Mouse (Mus musculus): ENCODE measurements at regions not wholly inside any gene's neighbourhood (a gene's known extent, or its start where the extent isn't known, plus 50 kb on each side); places are given as distances from the start of the nearest gene placed in this dataset.
A peak's percentile ranks its signal among the peaks of the same experiment; 100 is the strongest.

DNA sequence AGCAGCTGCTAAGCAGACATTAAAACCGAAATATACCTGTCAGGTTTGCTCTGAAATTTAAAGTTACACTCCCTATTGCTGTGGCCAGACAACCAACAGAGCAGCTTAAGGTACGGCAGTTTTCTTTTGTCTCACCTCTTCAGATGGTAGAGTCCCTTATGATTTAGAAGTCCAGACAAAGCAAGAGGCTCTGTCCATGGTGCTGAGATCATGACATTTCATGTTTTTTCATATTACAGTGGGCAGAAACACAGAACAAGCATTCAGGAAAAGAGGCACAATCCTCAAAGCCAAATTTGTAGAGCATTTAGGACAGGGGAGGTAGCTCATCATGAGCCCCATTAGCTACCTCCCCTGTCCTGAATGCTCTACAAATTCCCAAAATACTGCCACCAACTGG lies 620.0 kb downstream of the Dnah5 start:
- no peak for ATAC-seq (ENCODE audit: low TSS enrichment)

GRCm38 (mm10) chr15:28834831-28835230 lies 631.3 kb downstream of the Dnah5 start:
- ATAC-seq (ENCODE audit: low TSS enrichment): no peak

DNA sequence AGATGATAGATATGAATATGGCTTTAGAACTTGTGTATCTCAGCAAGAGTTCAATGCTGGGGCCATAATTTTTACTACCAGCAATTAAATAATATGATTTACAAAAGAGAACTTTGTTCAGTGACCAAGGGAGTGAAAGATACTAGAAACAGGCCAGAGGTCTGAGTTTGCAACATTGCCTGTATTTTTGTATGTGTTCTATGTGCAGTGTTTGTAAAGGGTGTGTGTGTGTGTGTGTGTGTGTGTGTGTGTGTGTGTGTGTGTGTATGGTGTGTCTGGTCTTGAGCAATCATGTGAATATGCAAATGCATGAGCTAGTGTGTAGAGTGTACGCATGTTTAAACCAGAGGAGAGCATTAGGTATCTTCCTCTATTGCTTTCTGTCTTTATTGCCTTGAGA lies 636.8 kb downstream of the Dnah5 start:
- ATAC-seq (ENCODE audit: low TSS enrichment): no peak

- no peak for ATAC-seq (ENCODE audit: low TSS enrichment)
Measured at GRCm38 (mm10) chr15:28856419-28856818, 652.9 kb downstream of the Dnah5 start.

DNA sequence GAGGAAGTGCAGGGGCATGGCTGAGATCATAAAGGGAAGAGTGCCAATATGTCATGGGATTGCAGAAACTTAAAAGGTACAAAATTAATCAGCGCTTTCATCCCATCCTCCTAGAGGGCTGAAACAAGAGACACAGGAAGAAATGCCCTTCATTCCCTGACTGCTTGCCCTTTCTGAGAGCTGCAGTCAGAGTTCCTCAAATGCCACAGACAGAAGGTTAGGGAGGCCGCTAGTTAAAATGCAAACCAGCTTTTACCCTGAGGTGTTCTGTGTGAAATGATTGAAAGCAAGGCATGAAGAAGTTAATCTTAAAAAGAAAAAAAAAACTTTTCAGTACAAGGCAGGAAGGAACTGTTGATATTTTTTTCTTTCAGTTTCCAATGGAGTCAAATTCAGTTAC lies 654.6 kb downstream of the Dnah5 start:
- no peak for ATAC-seq (ENCODE audit: low TSS enrichment)

DNA sequence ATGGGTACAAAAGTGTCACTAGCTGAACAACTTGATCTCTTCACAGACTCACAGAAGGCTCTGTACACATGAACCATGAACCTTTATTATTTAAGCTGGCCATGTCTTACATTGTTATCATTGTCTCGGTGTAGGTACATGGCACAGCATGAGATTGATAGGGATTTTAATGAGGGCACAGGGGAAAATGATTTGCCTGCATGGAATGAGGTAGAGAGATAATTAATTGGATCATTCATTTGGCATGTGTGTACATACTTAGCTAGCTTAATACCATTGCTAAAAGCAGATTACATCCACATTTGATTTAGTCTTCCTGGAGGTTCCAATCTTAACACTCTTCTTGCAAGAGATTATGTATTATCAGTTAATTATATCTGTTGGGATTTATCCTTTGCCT lies 660.5 kb downstream of the Dnah5 start:
- ATAC-seq (ENCODE audit: low TSS enrichment): no peak

- no peak for ATAC-seq (ENCODE audit: low TSS enrichment)
Measured at GRCm38 (mm10) chr15:28864913-28865312, 661.4 kb downstream of the Dnah5 start.

DNA sequence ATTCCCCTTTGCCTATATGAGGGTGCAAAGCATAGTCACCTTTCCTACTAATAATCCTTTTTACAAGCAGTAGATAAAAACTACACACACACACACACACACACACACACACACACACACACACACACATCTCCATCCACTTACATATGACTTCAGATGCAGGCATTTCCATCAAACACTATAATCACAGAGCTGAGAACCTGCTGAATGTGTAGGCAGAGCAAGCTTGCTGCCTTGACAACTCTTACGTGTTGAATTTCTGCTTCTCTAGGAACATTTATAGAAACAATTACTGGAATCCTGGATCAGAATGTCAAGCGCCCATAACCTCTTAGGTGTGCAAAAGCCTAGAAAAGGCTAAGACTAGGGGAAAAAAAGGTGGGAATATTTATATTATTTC lies 669.4 kb downstream of the Dnah5 start:
- peak; percentile 69; the same call in 1 of the 2 replicates for ATAC-seq (ENCODE audit: low TSS enrichment)

GRCm38 (mm10) chr15:28896248-28896808 lies 692.8 kb downstream of the Dnah5 start:
- no peak for ATAC-seq (ENCODE audit: low TSS enrichment)

GRCm38 (mm10) chr15:28922437-28922836 lies 718.9 kb downstream of the Dnah5 start:
- ATAC-seq (ENCODE audit: low TSS enrichment): no peak

DNA sequence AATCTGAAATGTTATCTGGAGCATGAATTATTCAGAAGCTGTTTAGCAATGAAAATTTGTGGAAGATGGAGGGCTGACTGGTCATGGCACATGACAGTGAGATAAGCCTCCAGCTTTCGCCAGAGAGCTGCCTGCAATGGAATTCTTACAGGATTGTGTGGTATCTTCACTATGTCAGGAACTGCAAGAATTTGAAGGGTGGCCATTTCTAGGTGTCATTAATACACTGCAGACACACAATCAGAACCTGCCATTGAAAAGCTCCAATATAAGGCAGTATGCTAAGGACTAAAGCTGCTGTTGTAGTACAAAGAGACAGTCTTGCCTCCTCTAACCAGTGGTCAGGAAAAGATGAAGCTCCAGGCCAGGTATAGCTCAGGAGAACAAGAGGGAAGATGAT lies 744.7 kb downstream of the Dnah5 start:
- ATAC-seq (ENCODE audit: low TSS enrichment): no peak
